Mouse (Mus musculus) embryo, embryonic 10 days (tissue): ENCODE measurements around the gene Gm49342.

Experiments
- DNase-seq: peaks from one replicate; pipeline ENCODE4 v3.0.0-alpha.2; 2015; ENCODE audit warnings: low spot score

The Gm49342 gene

GRCm38 (mm10) chr14:50981207-50981606 lies 36.9 kb downstream of the Gm49342 start:
- no peak for DNase-seq

GRCm38 (mm10) chr14:50981837-50982236 lies 37.5 kb downstream of the Gm49342 start:
- DNase-seq: no peak

GRCm38 (mm10) chr14:50987668-50988067 lies 43.4 kb downstream of the Gm49342 start:
- DNase-seq: no peak

GRCm38 (mm10) chr14:50991037-50991436 lies 46.7 kb downstream of the Gm49342 start:
- no peak for DNase-seq

GRCm38 (mm10) chr14:50997088-50997487 lies 52.8 kb downstream of the Gm49342 start:
- DNase-seq: no peak

GRCm38 (mm10) chr14:50997999-50998666 lies 53.8 kb downstream of the Gm49342 start:
- DNase-seq: no peak

GRCm38 (mm10) chr14:51007152-51007801 lies 63.0 kb downstream of the Gm49342 start, which contains the start of gene Rnase10:
Gene Rnase10 (plus strand): TSS chr14:51007751.
- DNase-seq: peak; percentile 44

- DNase-seq: no peak
These were observed 63.8 kb downstream of the Gm49342 start for GRCm38 (mm10) chr14:51007914-51008713.

GRCm38 (mm10) chr14:51008781-51009180 lies 64.5 kb downstream of the Gm49342 start:
- DNase-seq: no peak

GRCm38 (mm10) chr14:51009572-51009971 lies 65.3 kb downstream of the Gm49342 start:
- no peak for DNase-seq
